Mouse (Mus musculus) liver, embryonic 15.5 days (tissue): ENCODE results near the gene Gm49337. TPM values are rescaled to one million over a fixed set of nuclear protein-coding genes. Genes with fewer than 3 reads are reported as not detected.
A peak's percentile ranks its signal among the peaks of the same experiment; 100 is the strongest.

Experiments used
- ATAC-seq: fragments of 200-750 bp; cut with Nextera tagmentation; 2 replicates; pipeline ENCODE4 v1.8.0; 2017; ENCODE audit warnings: moderate number of reproducible peaks, mild to moderate bottlenecking, moderate library complexity; ENCODE audit not compliant: insufficient read depth
- H3K27ac ChIP-seq: fragments of 300-500 bp; sonication (generic); replicated peaks from 2 replicates; pipeline ENCODE4 v1.5.1; 2015; ENCODE audit warnings: mild to moderate bottlenecking, inconsistent platforms
- H3K27me3 ChIP-seq: fragments of 300-500 bp; sonication (generic); 2 replicates; pipeline ENCODE4 v1.6.1; 2015; ENCODE audit warnings: mild to moderate bottlenecking, inconsistent platforms
- H3K36me3 ChIP-seq: fragments of 300-500 bp; sonication (generic); replicated peaks from 2 replicates; pipeline ENCODE4 v1.6.1; 2015; ENCODE audit warnings: moderate library complexity, mild to moderate bottlenecking, inconsistent platforms
- H3K4me1 ChIP-seq: fragments of 300-500 bp; sonication (generic); replicated peaks from 2 replicates; pipeline ENCODE4 v1.6.1; 2015; ENCODE audit warnings: inconsistent platforms
- H3K4me2 ChIP-seq: fragments of 300-500 bp; sonication (generic); 2 replicates; pipeline ENCODE4 v1.6.1; 2015; ENCODE audit warnings: moderate library complexity, mild to moderate bottlenecking, inconsistent platforms
- H3K4me3 ChIP-seq: fragments of 300-500 bp; sonication (generic); replicated peaks from 2 replicates; pipeline ENCODE4 v1.5.1; 2015; ENCODE audit warnings: mild to moderate bottlenecking, inconsistent platforms
- H3K9ac ChIP-seq: fragments of 300-500 bp; sonication (generic); 2 replicates; pipeline ENCODE4 v1.6.1; 2015; ENCODE audit warnings: moderate library complexity, mild to moderate bottlenecking, inconsistent platforms
- H3K9me3 ChIP-seq: fragments of 300-500 bp; sonication (generic); replicated peaks from 2 replicates; pipeline ENCODE4 v1.6.1; 2016; ENCODE audit warnings: inconsistent platforms
- WGBS: fragments of 180-500 bp; shearing (Covaris S2); methylation state at CpG from one replicate; pipeline ENCODE4 v1.1.7; 2015; ENCODE audit warnings: mixed read lengths; ENCODE audit not compliant: insufficient replicate concordance; 5-methylcytosine and 5-hydroxymethylcytosine counted together
- polyA plus RNA-seq: library from polyadenylated mRNA; unstranded; fragments of >200 nt; fragmentation: Nextera tagmentation; extraction: Ambion mirVana; gene quantifications from 2 replicates; pipeline ENCODE4 v1.2.1, GENCODE M21; 2015

Gene Gm49337
- not detected in 2 replicates for polyA plus RNA-seq

DNA sequence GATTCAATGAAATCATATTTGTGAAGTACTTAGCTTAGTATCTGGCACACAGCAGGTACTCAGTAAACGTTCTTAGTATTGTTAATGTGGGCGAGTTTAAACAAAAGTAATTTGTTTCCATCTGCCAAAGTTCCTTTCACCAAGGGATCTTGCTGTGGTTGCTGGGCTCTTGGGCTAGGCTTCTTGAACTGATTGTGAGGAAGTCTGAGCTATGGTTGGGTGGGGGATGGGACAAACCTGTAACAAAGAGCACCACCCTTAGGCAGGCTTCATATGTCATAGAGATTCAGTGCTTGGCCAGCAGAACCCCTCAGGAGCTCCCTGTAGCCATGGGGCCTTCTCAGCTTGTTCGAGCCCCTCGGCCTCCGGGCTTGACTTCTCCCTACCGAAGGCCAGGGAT, at the start of gene Gm49337, which contains the start of gene 1700042G07Rik:
Gene Gm49337 (plus strand): TSS at position 313 of the 400 bp plus-strand sequence.
Gene 1700042G07Rik (plus strand): TSS at position 301 of the 400 bp plus-strand sequence.
- H3K4me1 ChIP-seq, result peaks cover 35% of the 10 kb centered on the region
- peaks cover 16% of the 10 kb centered on the region for H3K27me3 ChIP-seq
- H3K4me3 ChIP-seq, result no peak within 1 kb of the TSS
- no peak for ATAC-seq
- H3K9me3 ChIP-seq, result no peaks in the 10 kb centered on the region
- 70% methylated on average over 6 of the region's 6 CpGs for WGBS
- H3K36me3 ChIP-seq, result no peaks in the 10 kb centered on the region
- no peak within 1 kb of the TSS for H3K9ac ChIP-seq
- no peak within 1 kb of the TSS for H3K4me2 ChIP-seq
- no peak within 1 kb of the TSS for H3K27ac ChIP-seq

DNA sequence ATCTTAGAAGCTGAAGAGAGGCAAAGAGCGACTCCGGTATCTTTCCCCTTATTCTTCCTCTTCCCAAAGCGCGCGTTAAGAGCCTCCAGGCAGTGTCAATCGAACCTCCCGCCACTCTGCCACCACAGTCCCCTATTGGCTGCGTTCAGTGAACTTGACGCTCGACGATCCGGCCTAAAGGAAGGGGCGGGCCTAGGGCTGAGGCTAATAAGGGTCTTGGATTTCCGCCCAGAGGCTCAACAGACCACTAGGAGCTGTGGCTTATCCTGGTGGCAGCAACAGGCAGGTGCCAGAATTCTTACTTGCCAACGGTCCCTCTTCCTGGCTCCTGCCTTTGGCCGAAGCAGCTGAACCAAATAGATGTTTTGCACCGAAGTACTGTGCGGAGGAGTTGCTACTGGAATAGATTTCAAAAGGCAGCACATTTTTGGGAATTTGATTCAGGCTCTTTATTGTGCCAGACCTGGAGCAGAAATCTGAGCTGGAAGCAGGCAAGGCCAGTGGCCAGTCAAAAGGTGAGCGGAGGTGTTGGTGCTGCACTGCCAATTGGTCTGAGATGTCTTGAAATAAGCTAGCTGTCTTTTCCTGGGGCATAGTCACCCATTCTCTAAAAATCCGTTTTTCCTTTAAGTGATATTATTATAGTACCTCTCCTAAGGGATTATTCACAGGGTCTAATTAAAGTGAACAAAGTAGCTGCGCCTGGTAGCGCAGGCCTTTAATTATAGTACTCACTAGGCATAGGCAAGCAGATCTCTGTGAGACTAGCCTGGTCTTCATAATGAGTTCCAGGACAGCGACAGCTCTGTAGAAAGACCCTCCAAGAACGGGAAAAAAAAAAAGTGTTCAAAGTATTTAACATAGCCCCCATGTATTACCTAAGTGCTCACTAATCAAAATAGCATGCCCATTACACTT, 49.3 kb upstream of the Gm49337 start, which contains the start of the genes Rad54l and Pomgnt1:
Gene Rad54l (minus strand): TSS at position 89 of the 918 bp plus-strand sequence.
Gene Pomgnt1 (plus strand): TSS at position 239 of the 918 bp plus-strand sequence.
- ATAC-seq, result peak; percentile 95
- peak within 1 kb of the TSS; percentile 83 for H3K4me2 ChIP-seq
- 4% methylated on average over 24 of the region's 24 CpGs for WGBS
- peak within 1 kb of the TSS; percentile 83 for H3K27ac ChIP-seq
- H3K4me1 ChIP-seq, result peaks cover 45% of the 10 kb centered on the region
- no peaks in the 10 kb centered on the region for H3K27me3 ChIP-seq
- peaks cover 16% of the 10 kb centered on the region for H3K36me3 ChIP-seq
- H3K9ac ChIP-seq, result peak within 1 kb of the TSS; percentile 74
- no peaks in the 10 kb centered on the region for H3K9me3 ChIP-seq
- peak within 1 kb of the TSS; percentile 77 for H3K4me3 ChIP-seq

DNA sequence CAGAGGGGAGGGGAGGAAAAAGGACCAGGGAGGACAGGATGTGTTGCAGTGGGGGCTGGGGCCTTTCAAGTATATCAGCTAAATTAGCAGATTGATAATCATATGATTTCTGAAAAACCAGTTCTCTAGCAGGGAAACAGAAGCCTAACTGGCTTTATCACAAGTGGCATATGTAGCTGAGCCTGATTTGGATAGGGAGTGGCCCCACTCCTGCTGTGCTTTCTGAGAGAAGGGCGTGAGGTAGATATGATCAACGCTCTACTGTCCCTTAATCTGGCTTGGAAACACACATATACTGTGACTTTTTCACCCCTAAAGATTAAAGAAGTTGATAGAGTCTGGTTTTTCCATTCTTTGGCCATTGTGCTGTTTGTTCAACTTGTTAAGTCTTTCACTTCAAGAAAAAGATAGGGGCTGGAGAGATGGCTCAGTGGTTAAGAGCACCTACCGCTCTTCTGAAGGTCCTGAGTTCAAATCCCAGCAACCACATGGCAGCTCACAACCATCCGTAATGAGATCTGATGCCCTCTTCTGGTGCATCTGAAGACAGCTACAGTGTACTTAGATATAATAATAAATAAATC, 47.3 kb upstream of the Gm49337 start:
- Histone ChIP-seq H3K4me3 (no peak overlapping the region), H3K27ac (no peak overlapping the region), H3K9me3 (no peaks in the 10 kb centered on the region), H3K27me3 (no peaks in the 10 kb centered on the region), H3K4me1 (peaks cover 45% of the 10 kb centered on the region), H3K9ac (no peak overlapping the region), H3K36me3 (peaks cover 6% of the 10 kb centered on the region; the same call in 1 of the 2 replicates), H3K4me2 (no peak overlapping the region)
- 51% methylated on average over 4 of the region's 4 CpGs for WGBS
- ATAC-seq, result no peak

- no peaks in the 10 kb centered on the region for H3K9me3 ChIP-seq
- no peak for ATAC-seq
- no peak overlapping the region for H3K4me3 ChIP-seq
- H3K4me1 ChIP-seq, result peaks cover 28% of the 10 kb centered on the region
- no peaks in the 10 kb centered on the region for H3K27me3 ChIP-seq
- no peak overlapping the region for H3K9ac ChIP-seq
- WGBS, result 74% methylated on average over 6 of the region's 6 CpGs
- no peaks in the 10 kb centered on the region for H3K36me3 ChIP-seq
- H3K4me2 ChIP-seq, result no peak overlapping the region
- H3K27ac ChIP-seq, result no peak overlapping the region
These were observed 45.2 kb upstream of the Gm49337 start for GRCm38 (mm10) chr4:116127956-116128355.

DNA sequence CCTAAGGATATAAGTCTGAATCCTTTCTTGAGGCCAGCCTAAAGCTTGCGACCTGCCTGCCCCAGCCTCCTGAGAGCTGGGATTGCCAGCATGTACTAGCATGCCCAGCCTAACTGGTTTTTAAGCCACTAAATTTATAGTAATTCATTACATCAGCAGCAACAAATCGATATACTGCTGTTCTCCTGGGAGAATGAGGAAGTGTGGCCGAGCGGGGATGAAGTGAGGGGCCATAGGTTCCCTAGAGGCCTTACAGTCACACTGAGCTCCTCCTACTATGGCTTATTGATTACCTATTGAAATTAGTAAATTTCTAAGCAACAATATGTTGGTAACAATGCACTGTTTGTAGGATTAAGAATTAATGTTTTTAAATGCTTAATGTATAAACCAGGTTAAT, 40.1 kb upstream of the Gm49337 start:
- H3K9me3 ChIP-seq, result no peaks in the 10 kb centered on the region
- no peak overlapping the region for H3K4me3 ChIP-seq
- no peaks in the 10 kb centered on the region for H3K4me1 ChIP-seq
- ATAC-seq, result no peak
- no peaks in the 10 kb centered on the region for H3K27me3 ChIP-seq
- H3K36me3 ChIP-seq, result no peaks in the 10 kb centered on the region
- no peak overlapping the region for H3K4me2 ChIP-seq
- 51% methylated on average over 4 of the region's 4 CpGs for WGBS
- no peak overlapping the region for H3K9ac ChIP-seq
- H3K27ac ChIP-seq, result no peak overlapping the region

GRCm38 (mm10) chr4:116134990-116135389, 38.2 kb upstream of the Gm49337 start:
- no peak overlapping the region for H3K9ac ChIP-seq
- H3K27ac ChIP-seq, result no peak overlapping the region
- no peak for ATAC-seq
- H3K27me3 ChIP-seq, result no peaks in the 10 kb centered on the region
- no peaks in the 10 kb centered on the region for H3K36me3 ChIP-seq
- no peaks in the 10 kb centered on the region for H3K9me3 ChIP-seq
- no peak overlapping the region for H3K4me2 ChIP-seq
- H3K4me1 ChIP-seq, result no peaks in the 10 kb centered on the region
- 35% methylated on average over 2 of the region's 2 CpGs for WGBS
- H3K4me3 ChIP-seq, result no peak overlapping the region

GRCm38 (mm10) chr4:116137421-116137996, 35.7 kb upstream of the Gm49337 start:
- Histone ChIP-seq H3K4me1 (no peaks in the 10 kb centered on the region), H3K4me3 (no peak overlapping the region), H3K36me3 (no peaks in the 10 kb centered on the region), H3K27ac (no peak overlapping the region), H3K4me2 (no peak overlapping the region), H3K27me3 (peaks cover 23% of the 10 kb centered on the region), H3K9ac (no peak overlapping the region), H3K9me3 (no peaks in the 10 kb centered on the region)
- ATAC-seq, result no peak
- WGBS, result 56% methylated on average over 13 of the region's 13 CpGs

GRCm38 (mm10) chr4:116140801-116141574, 32.2 kb upstream of the Gm49337 start:
- H3K4me2 ChIP-seq, result no peak overlapping the region
- peaks cover 56% of the 10 kb centered on the region for H3K27me3 ChIP-seq
- ATAC-seq, result no peak
- 62% methylated on average over 7 of the region's 7 CpGs for WGBS
- H3K4me1 ChIP-seq, result peaks cover 11% of the 10 kb centered on the region
- no peaks in the 10 kb centered on the region for H3K36me3 ChIP-seq
- H3K4me3 ChIP-seq, result no peak overlapping the region
- H3K27ac ChIP-seq, result no peak overlapping the region
- H3K9me3 ChIP-seq, result no peaks in the 10 kb centered on the region
- no peak overlapping the region for H3K9ac ChIP-seq

GRCm38 (mm10) chr4:116141736-116142135, 31.4 kb upstream of the Gm49337 start:
- Histone ChIP-seq H3K4me1 (peaks cover 11% of the 10 kb centered on the region), H3K9ac (no peak overlapping the region), H3K4me2 (no peak overlapping the region), H3K36me3 (no peaks in the 10 kb centered on the region), H3K27ac (no peak overlapping the region), H3K27me3 (peaks cover 56% of the 10 kb centered on the region), H3K9me3 (no peaks in the 10 kb centered on the region), H3K4me3 (no peak overlapping the region)
- ATAC-seq, result no peak
- WGBS, result 62% methylated on average over 1 of the region's 1 CpGs

- ATAC-seq, result no peak
- H3K4me2 ChIP-seq, result no peak overlapping the region
- 64% methylated on average over 7 of the region's 7 CpGs for WGBS
- no peak overlapping the region for H3K9ac ChIP-seq
- H3K9me3 ChIP-seq, result no peaks in the 10 kb centered on the region
- H3K27ac ChIP-seq, result no peak overlapping the region
- no peak overlapping the region for H3K4me3 ChIP-seq
- peaks cover 11% of the 10 kb centered on the region for H3K4me1 ChIP-seq
- H3K27me3 ChIP-seq, result peaks cover 56% of the 10 kb centered on the region
- no peaks in the 10 kb centered on the region for H3K36me3 ChIP-seq
These were observed 30.9 kb upstream of the Gm49337 start for GRCm38 (mm10) chr4:116142269-116142668.
